Mouse (Mus musculus) forebrain, embryonic 16.5 days (tissue): ENCODE measurements at regions not wholly inside any gene's neighbourhood (a gene's known extent, or its start where the extent isn't known, plus 50 kb on each side); places are given as distances from the start of the nearest gene placed in this dataset.

Experiments used
- ATAC-seq: fragments of 200-750 bp; cut with Nextera tagmentation; 2 replicates; pipeline ENCODE4 v1.8.0; 2017; ENCODE audit warnings: mild to moderate bottlenecking, moderate library complexity
- H3K27ac ChIP-seq: fragments of 300-500 bp; sonication (generic); 2 replicates; pipeline ENCODE4 v1.5.1; 2014; ENCODE audit warnings: low read length, control low read depth
- H3K27me3 ChIP-seq: fragments of 300-500 bp; sonication (generic); replicated peaks from 2 replicates; pipeline ENCODE4 v1.6.1; 2014; ENCODE audit warnings: low read length; ENCODE audit not compliant: control insufficient read depth, insufficient read depth
- H3K36me3 ChIP-seq: fragments of 300-500 bp; sonication (generic); 2 replicates; pipeline ENCODE4 v1.6.1; 2014; ENCODE audit not compliant: control insufficient read depth, insufficient read depth
- H3K4me1 ChIP-seq: fragments of 300-500 bp; sonication (generic); replicated peaks from 2 replicates; pipeline ENCODE4 v1.6.1; 2014; ENCODE audit warnings: low read length; ENCODE audit not compliant: control insufficient read depth, insufficient read depth
- H3K4me2 ChIP-seq: fragments of 300-500 bp; sonication (generic); 2 replicates; pipeline ENCODE4 v1.6.1; 2014; ENCODE audit warnings: mild to moderate bottlenecking, low read length, control low read depth
- H3K4me3 ChIP-seq: fragments of 300-500 bp; sonication (generic); replicated peaks from 2 replicates; pipeline ENCODE4 v1.5.1; 2014; ENCODE audit warnings: mild to moderate bottlenecking, low read length, control low read depth
- H3K9ac ChIP-seq: fragments of 300-500 bp; sonication (generic); replicated peaks from 2 replicates; pipeline ENCODE4 v1.6.1; 2014; ENCODE audit warnings: low read depth, low read length, control low read depth
- H3K9me3 ChIP-seq: fragments of 300-500 bp; sonication (generic); 2 replicates; pipeline ENCODE4 v1.6.1; 2016; ENCODE audit warnings: low read length; ENCODE audit not compliant: control insufficient read depth
- WGBS: fragments of 180-500 bp; shearing (Covaris S2); extraction: QIAGEN DNeasy Blood & Tissue Kit; methylation state at CpG from one replicate; pipeline ENCODE4 v1.1.7; 2014; 5-methylcytosine and 5-hydroxymethylcytosine counted together

DNA sequence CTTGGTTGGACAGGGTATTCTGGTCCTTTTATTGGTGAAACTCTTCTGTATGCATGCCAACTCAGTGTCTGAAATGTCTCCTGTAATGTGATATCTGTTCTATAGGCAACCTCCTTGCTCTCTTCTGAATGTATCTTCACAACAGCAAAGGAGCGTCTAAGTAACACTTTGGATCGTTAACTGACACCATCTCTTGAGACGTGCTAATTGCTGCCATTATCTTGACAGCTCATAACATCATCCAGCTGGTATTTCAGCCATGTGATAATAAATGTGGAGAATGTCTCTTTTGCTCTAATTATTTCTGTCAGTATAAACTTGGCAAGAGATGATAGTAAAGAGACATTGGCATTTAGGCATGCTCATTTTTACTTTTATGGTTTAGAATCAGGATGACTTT, 68.8 kb upstream of the Col8a1 start:
- Histone ChIP-seq H3K27me3 (no peaks in the 10 kb centered on the region), H3K4me3 (no peak overlapping the region), H3K27ac (no peak overlapping the region), H3K4me1 (peaks cover 2% of the 10 kb centered on the region; the same call in 1 of the 2 replicates), H3K36me3 (no peaks in the 10 kb centered on the region), H3K9me3 (no peaks in the 10 kb centered on the region), H3K9ac (no peak overlapping the region), H3K4me2 (no peak overlapping the region)
- 27% methylated on average over 3 of the region's 3 CpGs for WGBS
- ATAC-seq: peak; percentile 96

DNA sequence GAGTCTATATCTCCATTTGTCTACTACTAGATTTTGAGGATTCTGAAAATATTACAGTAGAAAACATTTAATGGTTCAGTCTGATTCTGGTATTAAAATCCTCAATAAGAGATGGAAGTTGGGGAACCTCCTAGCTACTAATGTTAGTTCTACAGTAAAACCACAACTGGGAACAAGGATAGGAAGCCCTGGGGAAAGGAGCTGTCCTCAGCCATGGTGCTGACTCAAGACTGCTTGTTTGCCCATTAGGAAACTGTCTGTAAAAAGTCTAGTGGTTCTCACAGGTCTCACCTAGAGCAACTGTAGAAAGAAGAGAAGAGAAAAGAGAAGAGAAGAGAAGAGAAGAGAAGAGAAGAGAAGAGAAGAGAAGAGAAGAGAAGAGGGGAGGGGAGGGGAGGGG, 90.9 kb upstream of the Col8a1 start:
- Histone ChIP-seq H3K36me3 (no peaks in the 10 kb centered on the region), H3K27me3 (no peaks in the 10 kb centered on the region), H3K4me3 (no peak overlapping the region), H3K9me3 (no peaks in the 10 kb centered on the region), H3K27ac (no peak overlapping the region), H3K9ac (no peak overlapping the region), H3K4me1 (no peaks in the 10 kb centered on the region), H3K4me2 (no peak overlapping the region)
- ATAC-seq: no peak

DNA sequence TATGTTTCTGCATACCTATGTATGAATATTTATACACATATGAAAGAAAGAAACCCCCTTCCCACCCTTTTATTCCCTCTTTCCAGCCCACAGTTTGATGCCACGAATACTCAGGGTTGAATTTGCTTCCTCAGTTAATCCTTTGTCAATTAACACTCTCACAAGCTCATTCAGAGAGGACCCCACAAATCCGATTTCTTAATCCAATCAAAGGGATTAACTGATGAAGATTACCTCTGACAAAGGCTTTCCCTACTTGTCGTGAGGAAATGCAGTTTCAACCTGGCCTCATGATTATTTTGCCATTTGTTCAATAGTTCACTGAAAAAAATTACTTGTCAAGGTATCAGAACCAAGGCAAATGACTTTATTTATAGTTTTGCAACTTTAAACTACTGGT, 91.8 kb upstream of the Col8a1 start:
- H3K9me3 ChIP-seq: no peaks in the 10 kb centered on the region
- no peak overlapping the region for H3K27ac ChIP-seq
- no peak overlapping the region for H3K4me3 ChIP-seq
- no peaks in the 10 kb centered on the region for H3K27me3 ChIP-seq
- WGBS: 3% methylated on average over 3 of the region's 3 CpGs
- no peak for ATAC-seq
- no peak overlapping the region for H3K9ac ChIP-seq
- no peak overlapping the region for H3K4me2 ChIP-seq
- no peaks in the 10 kb centered on the region for H3K4me1 ChIP-seq
- no peaks in the 10 kb centered on the region for H3K36me3 ChIP-seq

DNA sequence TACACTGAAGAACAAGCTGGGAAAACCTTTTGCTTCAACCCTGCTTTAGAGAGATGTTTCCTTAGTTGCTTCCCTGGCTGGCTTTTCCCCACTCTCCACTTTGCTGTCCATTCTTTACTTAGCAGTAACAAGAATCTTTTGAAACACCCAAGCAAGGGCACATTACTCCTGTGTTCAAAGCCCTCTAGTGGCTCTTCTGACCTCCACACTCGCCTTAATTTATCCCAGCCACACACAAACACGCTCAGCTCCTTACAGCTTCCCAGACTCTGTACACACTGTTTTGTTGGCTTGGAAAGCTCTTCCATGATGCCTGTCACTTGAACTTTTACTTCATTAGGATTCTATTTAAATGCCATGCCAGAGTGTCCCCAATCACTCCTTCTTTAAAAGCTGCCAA, 97.3 kb upstream of the Col8a1 start:
- Histone ChIP-seq H3K4me3 (no peak overlapping the region), H3K36me3 (no peaks in the 10 kb centered on the region), H3K27me3 (no peaks in the 10 kb centered on the region), H3K27ac (no peak overlapping the region), H3K9ac (no peak overlapping the region), H3K9me3 (no peaks in the 10 kb centered on the region), H3K4me1 (no peaks in the 10 kb centered on the region), H3K4me2 (no peak overlapping the region)
- WGBS: 45% methylated on average over 2 of the region's 2 CpGs
- ATAC-seq: no peak

DNA sequence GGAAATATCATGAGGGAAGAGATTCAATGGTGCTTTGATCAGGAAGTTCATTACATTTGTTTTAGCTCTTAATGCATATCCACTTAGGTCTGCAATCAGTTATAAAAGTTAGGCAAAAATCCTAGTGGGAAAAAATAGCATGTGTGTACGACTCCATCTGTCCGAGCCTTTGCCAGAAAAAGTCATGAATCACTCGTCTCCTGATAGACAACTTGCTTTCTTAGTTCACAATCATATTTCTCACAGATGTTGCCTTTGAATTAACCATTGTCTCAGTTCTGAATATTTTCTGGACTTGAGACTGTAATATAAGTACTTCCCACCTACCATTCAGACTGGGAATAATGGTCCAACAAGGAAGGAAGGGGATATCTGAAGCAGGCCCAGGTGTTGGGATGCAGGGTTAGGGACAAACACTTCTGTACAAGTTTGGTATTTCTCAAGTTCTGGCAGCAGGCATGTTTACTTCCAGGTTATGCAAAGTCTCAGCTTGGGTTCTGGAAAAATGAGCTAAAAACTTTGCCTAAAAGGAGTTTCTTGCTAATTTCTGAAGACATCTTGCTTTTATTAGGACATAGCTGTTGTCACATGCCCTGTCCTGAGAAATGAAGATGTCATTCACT, 98.4 kb upstream of the Col8a1 start:
- H3K9me3 ChIP-seq: no peaks in the 10 kb centered on the region
- no peaks in the 10 kb centered on the region for H3K36me3 ChIP-seq
- H3K4me2 ChIP-seq: no peak overlapping the region
- WGBS: 61% methylated on average over 3 of the region's 3 CpGs
- H3K9ac ChIP-seq: no peak overlapping the region
- H3K4me3 ChIP-seq: no peak overlapping the region
- no peak overlapping the region for H3K27ac ChIP-seq
- no peaks in the 10 kb centered on the region for H3K27me3 ChIP-seq
- ATAC-seq: no peak
- no peaks in the 10 kb centered on the region; the same call in 1 of the 2 replicates for H3K4me1 ChIP-seq

DNA sequence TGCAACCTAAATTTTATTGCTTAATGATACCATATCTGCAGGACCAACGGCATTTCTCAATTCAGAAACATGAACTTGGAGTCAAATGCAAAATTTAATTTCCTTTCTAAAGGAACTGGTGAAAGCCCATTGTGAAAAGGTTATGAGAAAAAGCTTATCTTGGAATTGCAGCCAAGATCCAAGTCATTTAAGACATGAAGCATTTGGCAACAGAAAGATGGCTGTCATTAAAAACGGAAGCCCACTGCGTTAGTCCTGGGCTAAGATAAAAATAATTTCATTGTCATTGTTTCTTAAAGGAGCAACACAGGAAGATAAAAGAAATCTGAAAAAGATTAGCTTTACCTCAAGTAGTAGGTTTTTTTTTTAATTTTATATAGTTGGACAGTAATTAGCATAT, 99.2 kb upstream of the Col8a1 start:
- ATAC-seq: no peak
- H3K4me3 ChIP-seq: no peak overlapping the region
- no peak overlapping the region for H3K27ac ChIP-seq
- H3K4me1 ChIP-seq: peaks cover 8% of the 10 kb centered on the region
- H3K36me3 ChIP-seq: no peaks in the 10 kb centered on the region
- no peak overlapping the region for H3K9ac ChIP-seq
- 58% methylated on average over 3 of the region's 3 CpGs for WGBS
- H3K4me2 ChIP-seq: no peak overlapping the region
- no peaks in the 10 kb centered on the region for H3K9me3 ChIP-seq
- H3K27me3 ChIP-seq: no peaks in the 10 kb centered on the region

DNA sequence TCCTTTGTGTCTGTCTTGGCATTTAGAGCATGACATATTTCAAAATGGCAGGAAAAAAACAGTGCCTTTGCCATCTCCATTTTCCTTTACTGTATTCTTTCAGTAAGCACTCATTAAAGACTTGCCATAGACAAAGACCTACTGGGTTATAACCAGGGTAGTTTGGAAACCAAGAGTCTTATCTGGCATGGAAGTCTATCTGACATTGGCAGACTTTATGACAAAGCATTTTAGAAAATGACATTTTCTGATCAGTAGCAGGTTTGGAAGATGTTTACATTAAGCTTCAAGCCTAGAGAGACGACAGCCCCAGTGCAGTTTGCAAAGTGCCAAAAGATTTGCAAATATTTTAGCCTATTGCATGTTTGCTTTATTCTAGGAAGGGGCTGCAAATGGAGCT, 102.5 kb upstream of the Col8a1 start:
- WGBS: 33% methylated on average over 1 of the region's 1 CpGs
- peaks cover 11% of the 10 kb centered on the region for H3K4me1 ChIP-seq
- ATAC-seq: no peak
- no peak overlapping the region for H3K9ac ChIP-seq
- no peak overlapping the region for H3K27ac ChIP-seq
- H3K4me2 ChIP-seq: no peak overlapping the region
- H3K9me3 ChIP-seq: no peaks in the 10 kb centered on the region
- no peaks in the 10 kb centered on the region for H3K36me3 ChIP-seq
- H3K27me3 ChIP-seq: no peaks in the 10 kb centered on the region
- H3K4me3 ChIP-seq: no peak overlapping the region

DNA sequence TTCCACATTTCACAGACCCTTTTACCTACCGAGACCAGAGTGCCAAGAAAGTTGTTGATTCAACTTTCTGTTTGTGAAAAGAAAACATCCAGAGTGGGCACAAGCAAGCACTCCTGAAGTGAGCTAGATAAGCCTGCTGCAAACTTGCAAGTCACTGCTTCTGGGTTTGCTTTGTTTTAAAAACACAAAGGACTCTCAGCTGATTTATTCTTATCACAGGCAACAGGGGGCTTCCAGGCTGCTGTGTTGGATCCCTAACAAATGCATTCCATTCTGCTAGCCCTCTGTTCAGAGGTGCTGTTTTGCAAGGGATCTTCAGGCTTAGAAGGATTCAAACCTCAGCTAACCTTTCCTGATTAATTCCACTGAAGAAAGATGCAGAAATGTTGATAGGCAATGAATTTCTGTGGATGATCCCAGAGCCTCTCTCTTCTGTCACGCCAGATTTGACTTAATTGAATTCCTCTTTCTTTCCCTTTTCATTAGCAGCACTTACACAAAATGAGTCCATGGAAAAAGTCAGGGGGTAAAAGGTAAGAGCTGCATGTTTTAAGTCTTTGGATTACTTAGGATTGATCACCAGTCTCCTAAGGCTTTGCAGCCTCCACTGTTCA, 103.7 kb upstream of the Col8a1 start:
- Histone ChIP-seq H3K27me3 (no peaks in the 10 kb centered on the region; the same call in 1 of the 2 replicates), H3K9me3 (no peaks in the 10 kb centered on the region), H3K4me2 (peak overlapping the region; percentile 14; the same call in 1 of the 2 replicates), H3K9ac (no peak overlapping the region), H3K4me1 (peaks cover 11% of the 10 kb centered on the region), H3K27ac (no peak overlapping the region), H3K4me3 (no peak overlapping the region), H3K36me3 (no peaks in the 10 kb centered on the region)
- WGBS: 3% methylated on average over 2 of the region's 2 CpGs
- ATAC-seq: peak; percentile 32; the same call in 1 of the 2 replicates

DNA sequence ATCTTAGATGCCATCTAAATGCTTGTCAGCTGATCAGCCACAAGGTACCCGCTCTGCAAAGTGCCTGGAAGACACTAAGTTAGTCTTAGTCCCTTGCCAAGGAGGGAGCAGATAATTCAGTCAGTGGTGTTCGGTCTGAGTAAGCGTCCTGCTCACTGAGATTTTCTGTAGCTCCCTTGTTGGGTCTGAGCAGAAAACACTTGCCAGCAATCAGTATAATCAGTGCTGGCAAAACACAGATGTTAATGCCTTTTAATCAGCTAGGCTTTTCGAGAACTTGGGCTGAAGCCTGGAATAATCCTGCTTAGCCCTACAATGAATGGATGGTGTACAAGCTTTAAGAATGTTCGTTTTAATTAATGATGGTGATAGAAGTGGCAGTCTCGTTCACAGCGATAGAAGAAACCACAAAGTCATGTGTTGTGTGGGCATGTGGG, 104.2 kb upstream of the Col8a1 start:
- H3K27ac ChIP-seq: no peak overlapping the region

More for the DNA sequence above, 104.2 kb upstream of the Col8a1 start:
- Histone ChIP-seq H3K9ac (no peak overlapping the region), H3K36me3 (no peaks in the 10 kb centered on the region), H3K4me1 (peaks cover 11% of the 10 kb centered on the region), H3K9me3 (no peaks in the 10 kb centered on the region), H3K4me3 (no peak overlapping the region), H3K4me2 (peak overlapping the region; percentile 14; the same call in 1 of the 2 replicates), H3K27me3 (no peaks in the 10 kb centered on the region; the same call in 1 of the 2 replicates)
- WGBS: 2% methylated on average over 7 of the region's 7 CpGs
- ATAC-seq: peak; percentile 92
